Mouse (Mus musculus): ENCODE results near the gene Sema3g. TPM values are rescaled to one million over a fixed set of nuclear protein-coding genes. Genes with fewer than 3 reads are reported as not detected.

Sema3g gene
- polyA plus RNA-seq, 1 experiment, result 2.1 TPM

- Histone ChIP-seq H3K4me1 (ENCODE audit: control insufficient read depth, insufficient read depth, insufficient read length, low read length) (no peaks in the 10 kb centered on the region), H3K4me3 (ENCODE audit: low read depth, low read length) (no peak overlapping the region), H3K27ac (ENCODE audit: insufficient read depth, low read depth, low read length) (no peak overlapping the region), H3K36me3 (ENCODE audit: control insufficient read depth, insufficient read depth, low read length) (no peaks in the 10 kb centered on the region), H3K27me3 (ENCODE audit: control insufficient read depth, insufficient read depth, low read length) (no peaks in the 10 kb centered on the region)
- 88% methylated on average over 6 of the region's 6 CpGs for WGBS
- TF ChIP-seq CTCF (IDR thresholded peaks at IDR 0.05; ENCODE audit: extremely low read depth, insufficient read length, insufficient replicate concordance, low read depth, low read length), result no peak
- TF ChIP-seq POLR2A (IDR thresholded peaks at IDR 0.05; ENCODE audit: low read depth, low read length), result no peak
Observed at GRCm38 (mm10) chr14:31271121-31271520, 53.5 kb downstream of the Sema3g start.

GRCm38 (mm10) chr14:31272164-31272563 is 54.5 kb downstream of the Sema3g start:
- Histone ChIP-seq H3K36me3 (ENCODE audit: control insufficient read depth, insufficient read depth, low read length) (no peaks in the 10 kb centered on the region), H3K4me3 (ENCODE audit: low read depth, low read length) (no peak overlapping the region), H3K27ac (ENCODE audit: insufficient read depth, low read depth, low read length) (no peak overlapping the region), H3K27me3 (ENCODE audit: control insufficient read depth, insufficient read depth, low read length) (no peaks in the 10 kb centered on the region), H3K4me1 (ENCODE audit: control insufficient read depth, insufficient read depth, insufficient read length, low read length) (no peaks in the 10 kb centered on the region)
- peak; percentile 87; the same call in 1 of the 2 replicates for TF ChIP-seq CTCF (IDR thresholded peaks at IDR 0.05; ENCODE audit: extremely low read depth, insufficient read length, insufficient replicate concordance, low read depth, low read length)
- TF ChIP-seq POLR2A (IDR thresholded peaks at IDR 0.05; ENCODE audit: low read depth, low read length), result no peak
- 30% methylated on average over 7 of the region's 7 CpGs for WGBS

Other genes starting within 250 kb of the Sema3g start
- 2.6 and 4.1 TPM in 2 replicates for gene Glt8d1, start 216.5 kb upstream of the Sema3g start, polyA plus RNA-seq (2012; rRNA removed)
- gene Spcs1, start 216.2 kb upstream of the Sema3g start, polyA plus RNA-seq (2012; rRNA removed), result 39.4 and 64.5 TPM in 2 replicates
- 3.8 and 6.8 TPM in 2 replicates for gene Pbrm1, start 198.7 kb upstream of the Sema3g start, polyA plus RNA-seq (2012; rRNA removed)
- gene Gnl3, start 198.7 kb upstream of the Sema3g start, polyA plus RNA-seq (2012; rRNA removed), result 3.3 and 5.5 TPM in 2 replicates
- 22.8 and 37.3 TPM in 2 replicates for gene Smim4, start 88.9 kb upstream of the Sema3g start, polyA plus RNA-seq (2012; rRNA removed)
- gene Nt5dc2, start 86.8 kb upstream of the Sema3g start, polyA plus RNA-seq (2012; rRNA removed), result 9.0 and 13.0 TPM in 2 replicates
- gene Stab1, start 49.2 kb upstream of the Sema3g start, polyA plus RNA-seq (2012; rRNA removed), result 31.3 and 65.4 TPM in 2 replicates
- 0.34 TPM in 1 of 2 replicates, not detected in the other for gene Tnnc1, start 9.5 kb upstream of the Sema3g start, polyA plus RNA-seq (2012; rRNA removed)
- 120 and 157 TPM in 2 replicates for gene Nisch, start 914 bp upstream of the Sema3g start, polyA plus RNA-seq (2012; rRNA removed)
- gene Phf7, start 33.5 kb downstream of the Sema3g start, polyA plus RNA-seq (2012; rRNA removed), result 1.3 and 2.3 TPM in 2 replicates
- gene Bap1, start 33.6 kb downstream of the Sema3g start, polyA plus RNA-seq (2012; rRNA removed), result 16.7 and 30.0 TPM in 2 replicates
- 0.08 TPM in 2 replicates for gene Dnah1, start 106.0 kb downstream of the Sema3g start, polyA plus RNA-seq (2012; rRNA removed)
- gene Capn7, start 118.8 kb downstream of the Sema3g start, polyA plus RNA-seq (2012; rRNA removed), result 3.3 and 5.8 TPM in 2 replicates
- gene Sh3bp5, start 218.2 kb downstream of the Sema3g start, polyA plus RNA-seq (2012; rRNA removed), result 3.0 and 6.9 TPM in 2 replicates

Data from small intestine, adult 2 months (tissue).